Mouse (Mus musculus) ES-E14 (cell line): Measurements from ENCODE around the gene Spaca1. TPM values are rescaled to one million over a fixed set of nuclear protein-coding genes. Genes with fewer than 3 reads are reported as not detected.

Source experiments
- DNase-seq: peaks from one replicate; pipeline ENCODE4 v3.0.0-alpha.2; 2013; ENCODE audit warnings: low read depth, low spot score
- H3K27ac ChIP-seq: 2 replicates; pipeline ENCODE4 v1.5.1; 2012; ENCODE audit warnings: low read depth, mild to moderate bottlenecking, low read length, moderate library complexity, mixed read lengths; ENCODE audit not compliant: poor library complexity, insufficient read depth, severe bottlenecking
- H3K36me3 ChIP-seq: 2 replicates; pipeline ENCODE4 v1.6.1; 2012; ENCODE audit warnings: mild to moderate bottlenecking, low read length, moderate library complexity, mixed read lengths; ENCODE audit not compliant: control insufficient read depth, poor library complexity, insufficient read depth, severe bottlenecking
- H3K4me1 ChIP-seq, 2 experiments: fragments of 150-350 bp in 1 of 2; sonication (generic) in 1 of 2; 2 replicates each; pipeline ENCODE4 v1.6.1; 2012; ENCODE audit warnings: low read length in 2 of 2, mild to moderate bottlenecking in 1 of 2, mixed read lengths in 1 of 2; ENCODE audit not compliant: control insufficient read depth in 2 of 2, insufficient read depth in 2 of 2, poor library complexity in 1 of 2
- H3K4me3 ChIP-seq, 2 experiments: fragments of 150-350 bp in 1 of 2; sonication (generic) in 1 of 2; 2 replicates each; pipeline ENCODE4 v1.5.1; 2012; ENCODE audit warnings: low read length in 2 of 2, low read depth in 1 of 2, mild to moderate bottlenecking in 1 of 2, mixed read lengths in 1 of 2; ENCODE audit not compliant: insufficient read depth in 1 of 2, poor library complexity in 1 of 2, severe bottlenecking in 1 of 2
- H3K9ac ChIP-seq: 2 replicates; pipeline ENCODE4 v1.6.1; 2012; ENCODE audit warnings: low read depth, mild to moderate bottlenecking, low read length, mixed read lengths; ENCODE audit not compliant: poor library complexity, insufficient read depth, severe bottlenecking
- H3K9me3 ChIP-seq: fragments of 150-350 bp; sonication (generic); 2 replicates; pipeline ENCODE4 v1.6.1; 2012; ENCODE audit warnings: low read depth, mild to moderate bottlenecking, low read length; ENCODE audit not compliant: control insufficient read depth, insufficient read depth
- CHD2 ChIP-seq: IDR thresholded peaks from 2 replicates; pipeline ENCODE4 v1.6.1; 2014; ENCODE audit warnings: mild to moderate bottlenecking, low read depth, low read length, inconsistent platforms
- HCFC1 ChIP-seq: IDR thresholded peaks from 2 replicates; pipeline ENCODE4 v1.6.1; 2012; ENCODE audit warnings: low read length, inconsistent platforms, borderline replicate concordance; ENCODE audit not compliant: insufficient read depth
- MAFK ChIP-seq: IDR thresholded peaks from 2 replicates; pipeline ENCODE4 v1.6.1; 2014; ENCODE audit warnings: mild to moderate bottlenecking, low read depth, low read length, inconsistent platforms; ENCODE audit not compliant: insufficient read depth
- ZC3H11A ChIP-seq: IDR thresholded peaks from 2 replicates; pipeline ENCODE4 v1.6.1; 2012; ENCODE audit warnings: low read depth, mild to moderate bottlenecking, inconsistent platforms, low read length, borderline replicate concordance
- ZNF384 ChIP-seq: IDR thresholded peaks from 2 replicates; pipeline ENCODE4 v1.6.1; 2012; ENCODE audit warnings: low read depth, low read length, inconsistent platforms
- in situ Hi-C, 2 experiments: fragments of 600-800 bp; cut with MboI; formaldehyde crosslinking; loops; one replicate each; pipeline ENCODE4 v1.15.1; 2025; ENCODE audit warnings: low sequenced_read_pairs in 2 of 2, inconsistent platforms in 1 of 2; ENCODE audit not compliant: unreplicated experiment in 2 of 2
- total RNA-seq: library from RNA; depleted of rRNA; stranded (reverse); fragments of 300-350 nt; gene quantifications from 2 replicates; pipeline ENCODE4 v1.2.3, GENCODE M21; 2012; rRNA removed

Gene Spaca1
- total RNA-seq, 1 experiment: not detected

DNA sequence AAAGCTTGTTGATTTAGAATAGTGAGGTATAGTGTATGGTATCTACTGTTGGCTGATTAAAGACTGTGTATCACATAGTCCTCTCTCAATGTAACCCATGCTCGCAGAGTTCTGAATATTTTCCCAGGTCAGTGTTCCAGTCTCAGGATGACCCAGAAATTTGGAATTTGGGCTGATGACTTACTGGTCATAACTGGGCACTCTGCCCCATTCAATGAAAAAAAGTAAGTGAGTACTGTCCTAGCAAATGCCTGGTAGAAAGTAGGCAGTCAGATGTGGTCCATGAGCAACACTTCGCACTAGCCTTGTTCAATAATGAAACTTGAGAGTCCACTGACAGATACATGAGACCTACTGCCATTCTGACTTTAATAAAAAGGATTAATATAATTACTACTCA is 23.2 kb downstream of the Spaca1 start:
- no peak overlapping the region for H3K27ac ChIP-seq
- H3K9me3 ChIP-seq: no peaks in the 10 kb centered on the region
- H3K36me3 ChIP-seq: no peaks in the 10 kb centered on the region
- H3K4me1 ChIP-seq: no peaks in the 10 kb centered on the region
- H3K9ac ChIP-seq: no peak overlapping the region
- in situ Hi-C loops: no loop called here
- no peak for DNase-seq
- TF ChIP-seq CHD2 (no peak), ZNF384 (no peak), HCFC1 (no peak), ZC3H11A (no peak), MAFK (no peak)
- no peak overlapping the region for H3K4me3 ChIP-seq

DNA sequence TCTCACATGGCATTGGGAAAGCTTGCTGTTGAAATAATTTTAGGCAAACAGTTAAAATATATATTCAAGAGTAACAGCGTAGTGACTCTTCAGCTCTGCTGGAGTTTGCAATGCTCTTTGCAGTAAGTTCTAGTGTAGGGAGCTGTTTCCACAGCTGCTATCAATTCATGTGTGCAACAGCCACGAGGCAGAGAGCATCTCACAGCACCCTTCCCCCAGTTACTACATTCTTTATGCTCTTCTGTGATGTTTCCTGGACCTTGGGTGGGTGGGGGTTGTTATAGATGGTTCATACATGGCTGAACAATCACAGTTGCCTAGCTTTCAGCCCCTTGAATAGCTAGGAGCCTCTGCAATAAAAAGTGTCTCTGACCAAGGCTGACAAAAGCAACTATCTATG is 28.5 kb downstream of the Spaca1 start:
- H3K9me3 ChIP-seq: no peaks in the 10 kb centered on the region
- no peak overlapping the region for H3K9ac ChIP-seq
- no peaks in the 10 kb centered on the region for H3K36me3 ChIP-seq
- in situ Hi-C loops: no loop called here
- TF ChIP-seq ZNF384: no peak
- no peak for TF ChIP-seq CHD2
- no peak for TF ChIP-seq HCFC1
- no peak for TF ChIP-seq MAFK
- no peak for TF ChIP-seq ZC3H11A
- H3K4me3 ChIP-seq: no peak overlapping the region
- no peak overlapping the region for H3K27ac ChIP-seq
- H3K4me1 ChIP-seq: no peaks in the 10 kb centered on the region
- no peak for DNase-seq

DNA sequence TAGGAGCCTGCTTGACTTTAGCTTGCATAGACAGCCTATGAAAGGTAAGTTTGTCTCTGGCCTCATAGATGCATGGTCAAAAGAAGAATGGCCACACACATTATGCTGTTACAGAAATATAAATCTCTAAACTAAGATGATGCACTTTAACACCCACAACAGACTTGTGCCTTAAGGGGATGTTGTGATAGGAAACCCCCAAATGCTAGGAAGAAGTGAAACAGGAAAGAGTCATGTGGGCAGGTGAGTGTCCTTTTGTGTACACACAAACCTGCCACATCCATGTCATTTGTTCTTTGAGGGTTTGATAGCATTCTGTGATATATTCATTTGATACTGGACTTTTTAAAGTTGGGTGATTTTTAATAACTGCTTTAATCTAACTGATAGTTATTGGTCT is 53.6 kb downstream of the Spaca1 start:
- no peaks in the 10 kb centered on the region for H3K4me1 ChIP-seq
- no peak for TF ChIP-seq ZC3H11A
- no peak for TF ChIP-seq CHD2
- no peak for TF ChIP-seq ZNF384
- TF ChIP-seq HCFC1: no peak
- TF ChIP-seq MAFK: no peak
- no peak overlapping the region for H3K9ac ChIP-seq
- DNase-seq: no peak
- no peak overlapping the region for H3K27ac ChIP-seq
- no peaks in the 10 kb centered on the region for H3K36me3 ChIP-seq
- in situ Hi-C loops: no loop called here
- H3K4me3 ChIP-seq: no peak overlapping the region
- H3K9me3 ChIP-seq: no peaks in the 10 kb centered on the region

- Histone ChIP-seq H3K4me1 (no peaks in the 10 kb centered on the region), H3K4me3 (no peak overlapping the region), H3K27ac (no peak overlapping the region), H3K9me3 (no peaks in the 10 kb centered on the region), H3K36me3 (no peaks in the 10 kb centered on the region), H3K9ac (no peak overlapping the region)
- TF ChIP-seq CHD2: no peak
- TF ChIP-seq ZNF384: no peak
- no peak for TF ChIP-seq HCFC1
- TF ChIP-seq MAFK: no peak
- no peak for TF ChIP-seq ZC3H11A
- DNase-seq: no peak
- in situ Hi-C loops: no loop called here
Observed at GRCm38 (mm10) chr4:33992687-33993086, 57.3 kb downstream of the Spaca1 start.

DNA sequence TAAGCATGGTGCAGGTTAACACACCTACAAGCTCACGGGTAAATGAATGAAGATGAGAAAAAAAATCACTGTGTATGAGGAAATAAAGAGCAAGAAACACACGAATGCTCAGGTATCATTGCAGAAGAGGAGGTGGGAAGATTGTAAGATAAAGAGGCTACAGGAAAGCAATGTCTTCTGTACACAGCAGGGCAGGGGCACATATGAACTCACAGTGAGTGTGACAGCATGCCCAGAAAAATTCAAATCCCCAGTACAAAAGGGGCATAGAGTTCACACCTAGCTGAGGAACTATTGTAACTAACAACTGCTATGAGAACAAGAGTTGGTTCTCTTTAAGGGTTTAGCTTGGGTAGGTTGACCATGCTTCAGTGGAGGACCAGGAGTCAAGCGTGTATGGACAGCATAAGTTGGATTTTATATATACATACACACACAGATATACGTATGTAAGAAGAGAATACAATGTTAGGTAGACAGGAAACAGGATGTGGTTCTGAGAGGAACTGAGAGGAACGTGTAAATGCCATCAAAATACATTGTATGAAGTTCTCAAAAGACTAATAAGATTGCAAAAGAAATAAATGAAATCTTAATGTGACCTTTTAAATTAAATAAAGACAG is 61.4 kb downstream of the Spaca1 start:
- DNase-seq: no peak
- Histone ChIP-seq H3K4me3 (no peak overlapping the region), H3K9me3 (no peaks in the 10 kb centered on the region), H3K4me1 (no peaks in the 10 kb centered on the region), H3K9ac (no peak overlapping the region), H3K27ac (no peak overlapping the region), H3K36me3 (no peaks in the 10 kb centered on the region)
- TF ChIP-seq MAFK (no peak), HCFC1 (no peak), ZC3H11A (no peak), CHD2 (no peak), ZNF384 (no peak)
- in situ Hi-C loops: no loop called here

Other genes with a start within 250 kb of the Spaca1 start
- 0.53 and 0.54 TPM in 2 replicates for gene Cnr1, start 125.6 kb downstream of the Spaca1 start, total RNA-seq